Mouse (Mus musculus): Measurements from ENCODE around the gene Gm49405. TPM values are rescaled to one million over a fixed set of nuclear protein-coding genes. Genes with fewer than 3 reads are reported as not detected.

Gene Gm49405
- polyA plus RNA-seq, 1 experiment: 2.1 TPM

DNA sequence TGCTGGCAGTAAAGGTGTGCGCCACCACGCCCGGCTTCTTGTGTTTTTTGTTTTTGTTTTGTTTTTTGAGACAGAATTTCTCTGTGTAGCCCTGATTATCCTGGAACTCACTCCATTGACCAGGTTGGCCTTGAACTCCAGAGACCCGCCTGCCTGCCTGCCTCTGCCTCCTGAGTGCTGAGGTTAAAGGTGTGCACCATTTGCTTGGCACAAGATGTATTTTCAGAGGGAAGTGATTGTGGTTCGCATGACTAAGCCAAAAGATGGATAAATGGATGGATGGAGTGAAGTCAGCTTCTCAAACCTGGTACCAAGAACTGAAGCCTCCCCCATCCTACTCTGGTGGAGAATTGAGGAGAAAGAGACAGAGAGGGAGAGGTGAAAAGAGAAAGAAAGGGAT lies 54.2 kb downstream of the Gm49405 start:
- no peak overlapping the region for H3K4me3 ChIP-seq (ENCODE audit: insufficient read depth, low read length)
- 0 out of 2 replicates have a peak, but pooled peaks cover 2% of the 10 kb centered on the region for H3K4me1 ChIP-seq (ENCODE audit: control insufficient read depth, insufficient read depth, low read length)
- no peak for TF ChIP-seq POLR2A (IDR thresholded peaks at IDR 0.05; ENCODE audit: low read depth, low read length)
- TF ChIP-seq CTCF (IDR thresholded peaks at IDR 0.05; ENCODE audit: borderline replicate concordance, insufficient read depth, low read length): no peak
- H3K27ac ChIP-seq (ENCODE audit: insufficient read depth, low read length): no peak overlapping the region

Other genes starting within 250 kb of the Gm49405 start
- gene Kmt5b, start 233.2 kb upstream of the Gm49405 start, polyA plus RNA-seq (2011; ENCODE audit: insufficient read length, low read depth, missing spikeins): 36.9 and 47.1 TPM in 2 replicates
- 48.4 and 65.0 TPM in 2 replicates for gene Chka, start 148.9 kb upstream of the Gm49405 start, polyA plus RNA-seq (2011; ENCODE audit: insufficient read length, low read depth, missing spikeins)
- 56.8 and 60.7 TPM in 2 replicates for gene Tcirg1, start 93.5 kb upstream of the Gm49405 start, polyA plus RNA-seq (2011; ENCODE audit: insufficient read length, low read depth, missing spikeins)
- 97.0 and 108 TPM in 2 replicates for gene Ndufs8, start 87.9 kb upstream of the Gm49405 start, polyA plus RNA-seq (2011; ENCODE audit: insufficient read length, low read depth, missing spikeins)
- 3.8 and 4.3 TPM in 2 replicates for gene Aldh3b1, start 70.8 kb upstream of the Gm49405 start, polyA plus RNA-seq (2011; ENCODE audit: insufficient read length, low read depth, missing spikeins)
- gene Unc93b1, start 65.4 kb upstream of the Gm49405 start, polyA plus RNA-seq (2011; ENCODE audit: insufficient read length, low read depth, missing spikeins): 34.5 and 44.9 TPM in 2 replicates
- not detected in 2 replicates for gene Aldh3b3, start 42.0 kb upstream of the Gm49405 start, polyA plus RNA-seq (2011; ENCODE audit: insufficient read length, low read depth, missing spikeins)
- gene Aldh3b2, start 28.3 kb upstream of the Gm49405 start, polyA plus RNA-seq (2011; ENCODE audit: insufficient read length, low read depth, missing spikeins): not detected in 2 replicates
- gene Acy3, start 14.1 kb upstream of the Gm49405 start, polyA plus RNA-seq (2011; ENCODE audit: insufficient read length, low read depth, missing spikeins): 4.9 and 7.7 TPM in 2 replicates
- gene Tbx10, start 7.9 kb upstream of the Gm49405 start, polyA plus RNA-seq (2011; ENCODE audit: insufficient read length, low read depth, missing spikeins): not detected in 2 replicates
- gene Nudt8, start within 50 bp of the Gm49405 start, polyA plus RNA-seq (2011; ENCODE audit: insufficient read length, low read depth, missing spikeins): 18.5 and 19.7 TPM in 2 replicates
- gene Doc2g, start 2.7 kb downstream of the Gm49405 start, polyA plus RNA-seq (2011; ENCODE audit: insufficient read length, low read depth, missing spikeins): 2.1 and 3.2 TPM in 2 replicates
- gene Ndufv1, start 12.2 kb downstream of the Gm49405 start, polyA plus RNA-seq (2011; ENCODE audit: insufficient read length, low read depth, missing spikeins): 64.3 and 74.1 TPM in 2 replicates
- gene Gstp1, start 37.4 kb downstream of the Gm49405 start, polyA plus RNA-seq (2011; ENCODE audit: insufficient read length, low read depth, missing spikeins): 225 and 296 TPM in 2 replicates
- 1.7 and 3.1 TPM in 2 replicates for gene Gstp2, start 45.4 kb downstream of the Gm49405 start, polyA plus RNA-seq (2011; ENCODE audit: insufficient read length, low read depth, missing spikeins)
- gene Gstp3, start 58.9 kb downstream of the Gm49405 start, polyA plus RNA-seq (2011; ENCODE audit: insufficient read length, low read depth, missing spikeins): not detected in 2 replicates
- not detected in 2 replicates for gene Cabp2, start 81.0 kb downstream of the Gm49405 start, polyA plus RNA-seq (2011; ENCODE audit: insufficient read length, low read depth, missing spikeins)
- 25.1 and 32.1 TPM in 2 replicates for gene Cdk2ap2, start 96.6 kb downstream of the Gm49405 start, polyA plus RNA-seq (2011; ENCODE audit: insufficient read length, low read depth, missing spikeins)
- 14.5 and 19.5 TPM in 2 replicates for gene Pitpnm1, start 99.4 kb downstream of the Gm49405 start, polyA plus RNA-seq (2011; ENCODE audit: insufficient read length, low read depth, missing spikeins)
- gene Aip, start 125.2 kb downstream of the Gm49405 start, polyA plus RNA-seq (2011; ENCODE audit: insufficient read length, low read depth, missing spikeins): 63.9 and 72.7 TPM in 2 replicates
- not detected in 2 replicates for gene Gpr152, start 139.2 kb downstream of the Gm49405 start, polyA plus RNA-seq (2011; ENCODE audit: insufficient read length, low read depth, missing spikeins)
- not detected in 2 replicates for gene Cabp4, start 143.4 kb downstream of the Gm49405 start, polyA plus RNA-seq (2011; ENCODE audit: insufficient read length, low read depth, missing spikeins)
- gene Coro1b, start 148.0 kb downstream of the Gm49405 start, polyA plus RNA-seq (2011; ENCODE audit: insufficient read length, low read depth, missing spikeins): 143 and 179 TPM in 2 replicates
- 0.50 TPM in 1 of 2 replicates, not detected in the other for gene Ptprcap, start 153.0 kb downstream of the Gm49405 start, polyA plus RNA-seq (2011; ENCODE audit: insufficient read length, low read depth, missing spikeins)
- 18.7 and 35.9 TPM in 2 replicates for gene Rps6kb2, start 162.7 kb downstream of the Gm49405 start, polyA plus RNA-seq (2011; ENCODE audit: insufficient read length, low read depth, missing spikeins)
- 3.3 and 4.4 TPM in 2 replicates for gene Carns1, start 174.9 kb downstream of the Gm49405 start, polyA plus RNA-seq (2011; ENCODE audit: insufficient read length, low read depth, missing spikeins)
- 0.25 and 0.42 TPM in 2 replicates for gene Tbc1d10c, start 190.7 kb downstream of the Gm49405 start, polyA plus RNA-seq (2011; ENCODE audit: insufficient read length, low read depth, missing spikeins)
- 327 and 340 TPM in 2 replicates for gene Ppp1ca, start 191.4 kb downstream of the Gm49405 start, polyA plus RNA-seq (2011; ENCODE audit: insufficient read length, low read depth, missing spikeins)
- gene Rad9a, start 201.0 kb downstream of the Gm49405 start, polyA plus RNA-seq (2011; ENCODE audit: insufficient read length, low read depth, missing spikeins): 25.5 and 32.3 TPM in 2 replicates
- gene Clcf1, start 213.6 kb downstream of the Gm49405 start, polyA plus RNA-seq (2011; ENCODE audit: insufficient read length, low read depth, missing spikeins): 15.2 and 16.8 TPM in 2 replicates
- not detected in 2 replicates for gene AC109138.7, start 213.7 kb downstream of the Gm49405 start, polyA plus RNA-seq (2011; ENCODE audit: insufficient read length, low read depth, missing spikeins)
- gene Pold4, start 231.3 kb downstream of the Gm49405 start, polyA plus RNA-seq (2011; ENCODE audit: insufficient read length, low read depth, missing spikeins): 55.2 and 55.8 TPM in 2 replicates

All from embryonic fibroblast, embryonic 13.5 days (primary cell).